Mouse (Mus musculus) forebrain, embryonic 16.5 days (tissue): ENCODE data around the gene Inmt. TPM values are rescaled to one million over a fixed set of nuclear protein-coding genes. Genes with fewer than 3 reads are reported as not detected.

ENCODE experiments used
- ATAC-seq: fragments of 200-750 bp; cut with Nextera tagmentation; 2 replicates; pipeline ENCODE4 v1.8.0; 2017; ENCODE audit warnings: mild to moderate bottlenecking, moderate library complexity
- H3K27ac ChIP-seq: fragments of 300-500 bp; sonication (generic); 2 replicates; pipeline ENCODE4 v1.5.1; 2014; ENCODE audit warnings: low read length, control low read depth
- H3K27me3 ChIP-seq: fragments of 300-500 bp; sonication (generic); replicated peaks from 2 replicates; pipeline ENCODE4 v1.6.1; 2014; ENCODE audit warnings: low read length; ENCODE audit not compliant: control insufficient read depth, insufficient read depth
- H3K36me3 ChIP-seq: fragments of 300-500 bp; sonication (generic); 2 replicates; pipeline ENCODE4 v1.6.1; 2014; ENCODE audit not compliant: control insufficient read depth, insufficient read depth
- H3K4me1 ChIP-seq: fragments of 300-500 bp; sonication (generic); replicated peaks from 2 replicates; pipeline ENCODE4 v1.6.1; 2014; ENCODE audit warnings: low read length; ENCODE audit not compliant: control insufficient read depth, insufficient read depth
- H3K4me2 ChIP-seq: fragments of 300-500 bp; sonication (generic); 2 replicates; pipeline ENCODE4 v1.6.1; 2014; ENCODE audit warnings: mild to moderate bottlenecking, low read length, control low read depth
- H3K4me3 ChIP-seq: fragments of 300-500 bp; sonication (generic); replicated peaks from 2 replicates; pipeline ENCODE4 v1.5.1; 2014; ENCODE audit warnings: mild to moderate bottlenecking, low read length, control low read depth
- H3K9ac ChIP-seq: fragments of 300-500 bp; sonication (generic); replicated peaks from 2 replicates; pipeline ENCODE4 v1.6.1; 2014; ENCODE audit warnings: low read depth, low read length, control low read depth
- H3K9me3 ChIP-seq: fragments of 300-500 bp; sonication (generic); 2 replicates; pipeline ENCODE4 v1.6.1; 2016; ENCODE audit warnings: low read length; ENCODE audit not compliant: control insufficient read depth
- WGBS: fragments of 180-500 bp; shearing (Covaris S2); extraction: QIAGEN DNeasy Blood & Tissue Kit; methylation state at CpG from one replicate; pipeline ENCODE4 v1.1.7; 2014; 5-methylcytosine and 5-hydroxymethylcytosine counted together
- polyA plus RNA-seq: library from polyadenylated mRNA; unstranded; fragments of >200 nt; fragmentation: Nextera tagmentation; extraction: Ambion mirVana; gene quantifications from 2 replicates; pipeline ENCODE4 v1.2.1, GENCODE M21; 2015

Gene Inmt
- polyA plus RNA-seq, 1 experiment from 2014 or later: not detected

GRCm38 (mm10) chr6:55146138-55146537 lies 28.7 kb downstream of the Inmt start:
- H3K9ac ChIP-seq: no peak overlapping the region
- peaks cover 4% of the 10 kb centered on the region; the same call in 1 of the 2 replicates for H3K9me3 ChIP-seq
- H3K27ac ChIP-seq: no peak overlapping the region
- no peaks in the 10 kb centered on the region for H3K4me1 ChIP-seq
- no peak for ATAC-seq
- no peaks in the 10 kb centered on the region for H3K27me3 ChIP-seq
- H3K4me3 ChIP-seq: no peak overlapping the region
- no peaks in the 10 kb centered on the region for H3K36me3 ChIP-seq
- WGBS: 17% methylated on average over 4 of the region's 4 CpGs
- no peak overlapping the region for H3K4me2 ChIP-seq

GRCm38 (mm10) chr6:55145285-55145684 lies 29.6 kb downstream of the Inmt start:
- Histone ChIP-seq H3K27ac (no peak overlapping the region), H3K4me1 (no peaks in the 10 kb centered on the region), H3K36me3 (no peaks in the 10 kb centered on the region), H3K9me3 (peaks cover 4% of the 10 kb centered on the region; the same call in 1 of the 2 replicates), H3K4me2 (no peak overlapping the region), H3K4me3 (no peak overlapping the region), H3K9ac (no peak overlapping the region), H3K27me3 (no peaks in the 10 kb centered on the region)
- 93% methylated on average over 5 of the region's 5 CpGs for WGBS
- ATAC-seq: no peak

DNA sequence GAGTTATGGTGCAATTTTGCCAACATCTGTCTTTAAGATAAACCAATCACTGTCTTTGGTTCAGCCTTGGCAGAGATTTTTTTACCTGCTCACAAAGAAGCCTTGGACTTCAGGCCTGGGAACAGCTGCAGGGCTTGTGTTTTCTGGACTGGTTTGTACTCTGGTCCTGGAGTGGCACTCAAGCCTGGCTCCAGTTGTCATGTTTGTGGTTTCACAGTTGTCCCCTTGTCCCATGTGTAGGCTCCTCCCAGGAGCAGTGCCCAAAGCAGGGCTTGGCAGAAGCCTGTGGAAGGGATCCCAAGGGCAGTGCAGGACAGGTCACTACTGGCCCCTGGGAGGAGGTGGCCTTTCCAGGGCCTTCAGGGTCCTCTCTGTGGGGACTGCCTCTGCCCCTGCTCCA lies 36.5 kb downstream of the Inmt start:
- no peak overlapping the region for H3K9ac ChIP-seq
- no peak for ATAC-seq
- H3K4me1 ChIP-seq: no peaks in the 10 kb centered on the region
- H3K9me3 ChIP-seq: 0 out of 2 replicates have a peak, but pooled peaks cover 4% of the 10 kb centered on the region
- H3K4me2 ChIP-seq: no peak overlapping the region
- no peaks in the 10 kb centered on the region for H3K36me3 ChIP-seq
- no peaks in the 10 kb centered on the region for H3K27me3 ChIP-seq
- H3K27ac ChIP-seq: no peak overlapping the region
- no peak overlapping the region for H3K4me3 ChIP-seq

DNA sequence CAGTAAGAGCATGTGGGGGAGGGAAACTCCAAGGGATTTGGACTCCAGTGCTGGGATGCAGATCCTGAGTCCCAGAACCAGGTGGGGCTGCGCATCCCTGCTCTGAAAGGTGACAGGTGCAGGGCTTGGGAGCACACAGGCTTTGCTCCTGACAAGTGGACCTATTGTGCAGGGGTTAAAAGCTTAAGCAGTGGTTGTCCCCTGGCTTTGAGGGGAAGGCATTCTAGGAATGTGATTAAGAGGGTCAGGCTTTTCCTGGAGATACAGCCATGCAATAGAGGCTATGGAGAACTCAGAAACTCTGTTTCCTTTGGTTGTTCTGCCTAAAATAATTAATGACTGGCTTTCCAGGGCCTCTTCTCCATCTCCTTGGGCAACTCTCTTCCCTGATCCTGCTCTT lies 41.4 kb downstream of the Inmt start:
- Histone ChIP-seq H3K4me3 (no peak overlapping the region), H3K4me2 (no peak overlapping the region), H3K27me3 (no peaks in the 10 kb centered on the region), H3K9ac (no peak overlapping the region), H3K4me1 (no peaks in the 10 kb centered on the region), H3K27ac (no peak overlapping the region), H3K36me3 (no peaks in the 10 kb centered on the region), H3K9me3 (no peaks in the 10 kb centered on the region)
- WGBS: 63% methylated on average over 1 of the region's 1 CpGs
- ATAC-seq: no peak

GRCm38 (mm10) chr6:55132794-55133193 lies 42.0 kb downstream of the Inmt start, which contains the start of gene Crhr2:
Gene Crhr2 (minus strand): TSS chr6:55133016.
- ATAC-seq: no peak
- Histone ChIP-seq H3K4me2 (no peak within 1 kb of the TSS), H3K27ac (no peak within 1 kb of the TSS)

DNA sequence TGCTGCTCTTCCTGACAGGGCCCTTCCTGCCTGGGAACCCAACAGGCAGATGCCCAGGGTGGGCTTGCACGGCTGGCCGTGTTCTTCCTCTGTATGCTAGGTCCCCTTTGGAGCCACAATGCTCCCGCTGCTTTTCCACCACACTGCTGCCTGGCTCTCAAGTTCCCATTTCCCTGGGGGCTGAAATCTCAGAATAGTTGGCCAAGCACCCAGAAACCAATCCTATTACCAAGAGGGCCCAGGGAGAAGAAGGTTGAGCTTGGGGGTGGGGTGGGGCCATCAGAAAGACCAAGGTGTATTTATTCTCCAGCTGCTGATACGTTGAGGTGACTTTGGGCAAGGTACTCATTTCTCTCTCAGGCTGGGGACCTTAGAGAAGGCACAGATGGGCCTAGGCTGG lies 43.5 kb downstream of the Inmt start:
- H3K9ac ChIP-seq: no peak overlapping the region
- 89% methylated on average over 4 of the region's 4 CpGs for WGBS
- no peak overlapping the region for H3K27ac ChIP-seq
- no peaks in the 10 kb centered on the region for H3K9me3 ChIP-seq
- ATAC-seq: no peak
- H3K36me3 ChIP-seq: no peaks in the 10 kb centered on the region
- no peaks in the 10 kb centered on the region for H3K4me1 ChIP-seq
- no peaks in the 10 kb centered on the region for H3K27me3 ChIP-seq
- no peak overlapping the region for H3K4me2 ChIP-seq
- no peak overlapping the region for H3K4me3 ChIP-seq

More at GRCm38 (mm10) chr6:55132794-55133193, 42.0 kb downstream of the Inmt start, which contains the start of gene Crhr2:
- 77% methylated on average over 10 of the region's 10 CpGs for WGBS
- Histone ChIP-seq H3K36me3 (no peaks in the 10 kb centered on the region), H3K4me1 (no peaks in the 10 kb centered on the region), H3K27me3 (no peaks in the 10 kb centered on the region), H3K9ac (no peak within 1 kb of the TSS), H3K4me3 (no peak within 1 kb of the TSS), H3K9me3 (no peaks in the 10 kb centered on the region)

DNA sequence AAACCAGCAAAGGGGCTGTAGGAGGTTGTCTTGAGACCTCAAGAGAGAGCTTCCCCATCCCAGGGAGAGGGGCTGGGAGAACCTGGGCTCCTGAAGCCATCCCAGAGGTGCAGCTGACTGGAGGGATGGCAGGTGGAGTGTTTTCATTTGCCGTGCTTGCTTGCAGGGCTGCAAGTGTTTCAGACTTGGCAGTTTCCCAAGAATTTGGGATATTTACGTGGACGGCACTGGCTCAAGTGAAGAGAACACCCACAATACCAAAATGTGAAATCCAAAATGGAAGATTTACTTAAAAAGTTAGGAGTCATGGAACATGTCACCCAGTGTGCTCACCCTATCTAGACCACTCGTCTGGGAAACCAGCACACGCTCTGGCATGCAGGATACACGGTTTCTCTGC lies 44.2 kb downstream of the Inmt start:
- ATAC-seq: no peak
- H3K36me3 ChIP-seq: no peaks in the 10 kb centered on the region
- no peaks in the 10 kb centered on the region for H3K9me3 ChIP-seq
- H3K27me3 ChIP-seq: no peaks in the 10 kb centered on the region
- WGBS: 50% methylated on average over 6 of the region's 6 CpGs
- no peak overlapping the region for H3K9ac ChIP-seq
- H3K27ac ChIP-seq: no peak overlapping the region
- H3K4me3 ChIP-seq: no peak overlapping the region
- H3K4me1 ChIP-seq: no peaks in the 10 kb centered on the region
- no peak overlapping the region for H3K4me2 ChIP-seq

DNA sequence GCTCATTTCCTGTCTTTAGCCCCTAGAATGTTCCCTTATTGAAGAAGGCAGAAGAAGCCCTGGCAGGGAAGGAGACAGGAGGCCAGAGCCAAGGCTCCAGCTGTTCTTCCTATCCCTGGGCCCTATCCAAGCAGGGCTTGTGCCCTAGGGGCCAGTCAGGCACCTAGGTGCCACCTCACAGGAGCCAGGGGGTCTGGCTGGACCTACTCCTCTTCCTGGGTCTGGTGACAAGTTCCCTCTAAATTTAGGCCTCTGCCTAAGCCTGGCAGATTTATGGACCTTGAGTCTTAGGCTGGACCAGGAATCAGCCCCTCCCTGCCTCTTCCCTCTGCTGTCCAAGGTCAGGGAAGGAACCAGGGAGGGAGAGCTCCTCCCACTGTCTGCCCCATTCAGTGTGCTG lies 46.5 kb downstream of the Inmt start:
- H3K4me3 ChIP-seq: no peak overlapping the region
- H3K4me2 ChIP-seq: no peak overlapping the region
- H3K27me3 ChIP-seq: no peaks in the 10 kb centered on the region
- no peak overlapping the region for H3K27ac ChIP-seq
- no peaks in the 10 kb centered on the region for H3K4me1 ChIP-seq
- H3K9ac ChIP-seq: no peak overlapping the region
- ATAC-seq: no peak
- H3K9me3 ChIP-seq: no peaks in the 10 kb centered on the region
- no peaks in the 10 kb centered on the region for H3K36me3 ChIP-seq

DNA sequence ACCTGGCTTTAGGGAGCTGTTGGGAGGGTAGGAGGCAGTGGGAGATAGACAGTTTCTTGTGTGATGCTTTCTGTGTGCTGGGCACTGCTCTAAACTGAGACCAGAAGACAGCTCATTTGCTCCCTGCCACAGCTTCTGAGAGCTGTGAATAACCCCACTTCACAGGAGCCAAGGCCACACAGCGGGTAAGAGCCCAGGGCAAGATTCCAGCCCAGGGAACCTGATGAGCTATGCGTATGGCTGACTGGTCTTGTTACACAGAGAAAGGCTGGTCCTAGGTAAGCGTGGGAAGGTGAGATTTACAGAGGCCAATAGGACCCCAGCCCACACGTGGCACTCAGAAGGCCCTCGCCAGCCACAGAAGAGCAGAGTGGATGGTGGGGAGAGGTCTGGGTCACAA lies 48.3 kb downstream of the Inmt start:
- 71% methylated on average over 5 of the region's 5 CpGs for WGBS
- no peak for ATAC-seq
- no peaks in the 10 kb centered on the region for H3K36me3 ChIP-seq
- no peak overlapping the region for H3K4me2 ChIP-seq
- no peak overlapping the region for H3K27ac ChIP-seq
- H3K27me3 ChIP-seq: no peaks in the 10 kb centered on the region
- H3K9ac ChIP-seq: no peak overlapping the region
- H3K4me1 ChIP-seq: no peaks in the 10 kb centered on the region
- H3K4me3 ChIP-seq: no peak overlapping the region
- no peaks in the 10 kb centered on the region for H3K9me3 ChIP-seq

DNA sequence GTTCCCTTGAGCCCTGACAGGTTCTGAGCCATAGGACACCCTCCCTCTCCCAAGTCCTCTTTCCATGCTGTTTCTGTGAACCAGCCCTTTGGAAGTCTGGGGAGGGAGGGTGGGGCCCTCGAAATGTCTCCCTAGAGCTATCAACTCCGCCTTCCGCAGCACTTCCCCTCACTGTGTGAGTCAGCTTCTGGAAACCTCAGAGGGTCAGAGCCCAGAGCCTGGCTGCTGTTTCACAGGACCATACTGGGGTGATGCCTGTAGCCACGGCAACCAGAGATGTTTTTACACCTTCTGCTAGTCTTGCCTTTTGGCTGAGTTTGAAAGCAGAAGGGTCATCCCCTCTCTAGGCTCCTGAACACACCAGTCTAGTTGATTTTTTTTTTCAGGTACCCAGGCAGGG lies 51.8 kb downstream of the Inmt start:
- ATAC-seq: no peak
- WGBS: 62% methylated on average over 4 of the region's 4 CpGs

More for the DNA sequence above, 51.8 kb downstream of the Inmt start:
- no peaks in the 10 kb centered on the region for H3K36me3 ChIP-seq
- no peak overlapping the region for H3K27ac ChIP-seq
- no peak overlapping the region for H3K4me2 ChIP-seq
- no peaks in the 10 kb centered on the region for H3K4me1 ChIP-seq
- H3K27me3 ChIP-seq: peaks cover 2% of the 10 kb centered on the region; the same call in 1 of the 2 replicates
- no peak overlapping the region for H3K9ac ChIP-seq
- no peak overlapping the region for H3K4me3 ChIP-seq
- H3K9me3 ChIP-seq: no peaks in the 10 kb centered on the region
